Mouse (Mus musculus): ENCODE measurements around the gene Ddt.
"Not testable (repeated sequence)": the region's sequence is repeated elsewhere in the genome, so short reads cannot be mapped to it uniquely, and the experiment has no call there.

Gene Ddt

DNA sequence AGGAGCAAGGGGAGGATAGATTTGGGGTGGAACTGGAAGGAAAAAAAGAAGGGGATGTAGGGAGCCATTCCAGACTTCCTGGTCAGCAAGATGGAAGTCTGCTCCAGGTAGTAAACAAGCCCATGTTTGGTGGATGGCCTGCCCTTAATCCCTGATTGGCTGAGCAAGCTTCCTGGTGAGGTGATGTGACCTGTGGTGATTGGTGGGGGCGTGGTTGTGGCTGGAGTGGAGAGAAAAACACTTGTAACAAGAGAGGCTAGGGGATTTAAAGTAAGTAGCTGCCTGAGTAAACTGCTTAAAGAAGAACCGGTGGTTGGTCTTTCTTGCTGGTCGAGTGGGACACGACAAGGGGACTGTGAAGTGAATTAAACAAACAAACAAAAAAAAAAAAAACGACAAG lies 5.5 kb downstream of the Ddt start:
- DNase-seq: not testable (repeated sequence)

DNA sequence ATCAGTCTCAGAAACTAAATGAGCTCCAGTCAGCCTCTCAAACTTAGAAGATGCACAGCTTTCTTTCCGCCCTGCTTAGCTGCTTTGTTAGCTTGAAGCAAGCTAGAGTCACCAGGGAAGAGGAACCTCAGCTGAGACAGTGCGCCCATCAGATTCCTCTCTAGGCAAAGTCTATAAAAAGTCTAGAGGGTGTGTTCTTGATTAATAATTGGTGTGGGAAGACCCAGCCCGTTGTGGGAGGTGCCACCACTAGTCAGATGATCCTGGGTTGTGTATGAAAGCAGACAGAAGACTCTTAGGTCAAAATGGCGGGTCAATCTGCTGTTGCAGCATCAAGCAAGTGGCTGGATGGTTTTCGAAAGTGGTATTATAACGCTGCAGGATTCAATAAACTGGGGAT lies 6.4 kb downstream of the Ddt start:
- peak in 1 of 2 experiments; percentile 21 for DNase-seq

- DNase-seq: peak; percentile 76 to 84
Measured at GRCm38 (mm10) chr10:75764519-75765473, 8.4 kb downstream of the Ddt start.

GRCm38 (mm10) chr10:75763682-75764518 lies 9.3 kb downstream of the Ddt start, which contains the start of gene Cabin1:
Gene Cabin1 (minus strand): TSS chr10:75764341.
- peak; percentile 97 to 98 for DNase-seq

DNA sequence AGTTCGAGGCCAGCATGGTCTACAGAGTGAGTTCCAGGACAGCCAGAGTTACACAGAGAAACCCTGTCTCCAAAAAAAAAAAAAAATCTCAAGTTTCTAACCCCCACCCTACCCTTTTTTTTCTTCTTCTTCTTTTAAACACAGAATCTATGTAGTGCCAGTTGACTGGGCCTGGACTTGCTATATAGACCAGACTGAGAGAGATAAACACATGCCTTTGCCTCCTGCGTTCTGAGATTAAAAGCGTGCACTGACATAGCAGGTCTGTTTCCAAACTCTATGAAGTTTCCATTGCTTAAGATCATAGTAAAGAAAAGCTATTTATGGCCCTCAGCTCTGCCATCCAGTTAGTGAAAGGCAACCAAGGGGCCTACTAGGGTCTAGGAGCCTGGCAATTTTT lies 10.8 kb downstream of the Ddt start:
- DNase-seq: no peak

DNA sequence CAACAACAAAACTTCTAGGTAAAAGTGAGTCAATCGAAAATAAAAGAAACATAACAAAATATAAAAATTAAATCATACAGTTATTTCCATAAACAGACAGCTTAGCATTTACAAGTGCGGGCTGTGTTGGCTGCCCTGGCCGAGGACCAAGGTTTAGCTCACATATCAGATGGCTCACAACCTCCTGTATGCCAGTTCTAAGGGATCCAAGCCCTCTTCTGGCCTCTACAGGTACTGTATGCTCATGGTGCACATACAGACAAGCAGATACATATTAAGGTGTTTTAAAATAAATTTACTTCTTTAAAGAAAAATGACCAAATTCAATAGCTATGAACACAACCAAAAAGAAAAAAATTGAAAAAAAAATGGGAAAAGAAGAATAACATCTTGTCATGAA lies 12.9 kb downstream of the Ddt start:
- no peak for DNase-seq

DNA sequence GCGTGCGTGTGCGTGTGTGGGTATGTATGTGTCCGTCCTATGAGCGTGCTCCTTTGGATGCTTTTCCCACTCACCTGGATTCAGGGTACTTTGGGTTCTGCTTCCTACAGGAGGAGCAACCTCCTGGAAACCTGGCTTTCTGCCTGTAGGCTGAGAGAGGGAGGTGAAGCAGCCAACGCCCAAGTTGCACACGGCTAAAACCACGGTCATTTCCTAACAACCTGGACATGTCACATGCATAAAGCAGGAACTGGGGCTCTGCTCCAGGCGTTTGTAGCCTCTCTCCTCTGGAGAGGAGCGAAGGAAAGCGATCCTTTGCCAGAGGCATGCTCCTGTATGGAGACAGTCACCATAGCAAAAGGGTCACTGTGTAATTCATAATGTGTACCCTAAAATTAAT lies 16.5 kb downstream of the Ddt start:
- DNase-seq: no peak

DNA sequence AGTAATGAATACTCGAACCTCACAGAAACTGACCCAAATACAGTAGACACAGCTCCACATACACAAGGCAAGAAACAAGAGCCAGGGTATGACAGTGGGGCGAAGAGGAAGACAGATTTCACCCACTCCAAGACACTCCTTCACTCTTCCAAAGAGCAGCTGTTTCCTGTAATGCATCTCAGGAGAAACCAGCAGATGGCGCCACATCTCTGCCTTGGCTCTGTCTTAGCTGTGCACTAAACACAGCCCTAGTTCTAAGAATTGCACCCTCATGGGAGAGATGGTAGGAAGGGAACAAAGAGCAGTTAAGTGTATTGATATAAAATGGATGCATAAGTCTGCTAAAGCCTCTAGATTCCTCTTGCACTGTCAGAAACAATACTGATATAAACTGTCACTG lies 29.2 kb downstream of the Ddt start:
- peak; percentile 90 to 91 for DNase-seq

DNA sequence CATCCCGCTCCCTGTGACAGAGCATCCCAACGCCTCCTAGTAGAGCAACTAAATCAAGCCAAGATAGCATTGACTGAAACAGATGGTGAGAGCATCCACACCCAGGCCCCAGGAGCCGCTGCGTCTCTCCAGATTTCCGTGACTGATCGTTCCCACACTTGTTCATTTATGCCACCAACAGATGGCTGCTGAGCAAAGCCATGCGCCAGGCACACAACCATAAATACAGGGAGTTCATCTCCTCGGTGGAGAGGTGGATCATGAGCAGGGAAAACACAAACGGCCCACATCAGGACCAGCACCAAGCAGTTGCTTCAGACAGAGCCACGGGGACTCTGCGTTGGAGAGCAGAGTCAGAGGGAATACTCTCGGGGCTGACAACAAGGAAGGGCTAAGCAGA lies 29.8 kb downstream of the Ddt start:
- no peak for DNase-seq

DNA sequence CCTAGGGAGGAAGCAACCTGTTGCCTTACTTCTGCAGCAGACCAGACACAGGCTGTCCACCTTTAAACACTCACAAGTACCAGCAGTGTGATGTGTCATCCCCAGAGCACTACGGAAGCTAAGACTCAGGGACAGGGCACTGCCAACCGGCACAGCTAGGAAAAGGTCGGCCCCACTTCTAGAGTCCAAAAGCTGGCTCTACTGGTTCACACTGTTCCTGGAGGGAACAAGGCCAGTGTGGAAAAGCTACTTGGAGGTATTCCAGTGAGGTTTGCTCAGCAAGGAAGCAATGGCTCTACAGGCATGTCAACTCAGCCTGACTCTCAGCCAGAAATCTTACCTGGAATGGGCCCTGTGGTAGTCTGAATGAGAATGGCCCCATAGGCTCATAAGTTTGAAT lies 32.3 kb downstream of the Ddt start:
- no peak for DNase-seq

DNA sequence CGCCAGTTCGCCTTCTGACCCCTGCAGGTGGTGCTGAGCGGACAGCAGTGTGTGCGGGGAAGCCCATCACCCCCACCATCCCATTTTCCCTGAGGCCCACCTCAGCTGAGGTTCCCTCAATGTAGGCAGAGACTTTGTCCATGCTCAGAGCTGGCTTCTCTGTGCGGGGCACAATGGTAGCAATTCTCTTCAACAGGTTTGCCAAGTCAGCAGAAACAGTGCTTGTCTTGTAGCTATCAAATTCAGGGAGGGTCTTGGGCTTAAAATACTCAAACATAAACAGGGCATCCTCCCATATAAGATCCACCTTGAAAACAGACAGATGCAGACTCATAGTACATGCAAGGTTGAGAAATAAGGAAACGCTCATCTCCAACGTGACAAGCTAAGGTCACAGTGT lies 47.8 kb downstream of the Ddt start:
- no peak for DNase-seq

Measured in kidney, postnatal 4 days (tissue).